Mouse (Mus musculus): ENCODE measurements around the gene Snrnp70. TPM values are rescaled to one million over a fixed set of nuclear protein-coding genes. Genes with fewer than 3 reads are reported as not detected.

The Snrnp70 gene
- polyA plus RNA-seq, 1 experiment from 2014 or later = 157 TPM

DNA sequence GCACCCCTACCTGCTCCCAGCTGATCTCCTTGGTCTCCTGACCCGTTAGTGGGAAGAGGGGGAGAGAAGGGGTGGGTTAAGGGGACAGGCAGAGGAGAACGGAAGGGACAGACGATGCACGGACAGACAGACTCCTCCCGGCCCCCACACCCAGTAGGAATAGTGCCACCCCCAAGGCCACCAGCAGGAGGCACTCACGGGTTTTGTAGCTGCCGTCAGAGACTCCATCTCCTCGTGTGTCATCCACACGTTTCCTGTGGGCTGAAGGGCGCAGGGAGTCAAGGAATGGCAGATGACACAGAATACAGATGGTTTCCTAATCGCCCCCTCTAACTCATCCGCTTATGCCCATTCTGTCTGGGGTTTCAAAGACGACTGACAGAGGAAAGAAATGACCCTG is 52.0 kb downstream of the Snrnp70 start:
- 34% methylated on average over 13 of the region's 13 CpGs for WGBS
- H3K9me3 ChIP-seq (replicated peaks; ENCODE audit: control insufficient read depth, low read length, poor library complexity, severe bottlenecking) = no peaks in the 10 kb centered on the region
- no peak overlapping the region for H3K27ac ChIP-seq (ENCODE audit: low read length)
- no peaks in the 10 kb centered on the region; the same call in 1 of the 2 replicates for H3K27me3 ChIP-seq (ENCODE audit: control insufficient read depth, insufficient read depth, low read depth, low read length)
- no peak for ATAC-seq
- no peak overlapping the region for H3K9ac ChIP-seq (ENCODE audit: low read depth, low read length)
- peaks cover 16% of the 10 kb centered on the region for H3K4me1 ChIP-seq (ENCODE audit: control insufficient read depth, insufficient read depth, low read length)
- H3K36me3 ChIP-seq (ENCODE audit: control insufficient read depth, insufficient read depth, low read length) = peaks cover 44% of the 10 kb centered on the region
- H3K4me2 ChIP-seq (ENCODE audit: low read length) = no peak overlapping the region
- H3K4me3 ChIP-seq (ENCODE audit: low read depth, low read length) = no peak overlapping the region

DNA sequence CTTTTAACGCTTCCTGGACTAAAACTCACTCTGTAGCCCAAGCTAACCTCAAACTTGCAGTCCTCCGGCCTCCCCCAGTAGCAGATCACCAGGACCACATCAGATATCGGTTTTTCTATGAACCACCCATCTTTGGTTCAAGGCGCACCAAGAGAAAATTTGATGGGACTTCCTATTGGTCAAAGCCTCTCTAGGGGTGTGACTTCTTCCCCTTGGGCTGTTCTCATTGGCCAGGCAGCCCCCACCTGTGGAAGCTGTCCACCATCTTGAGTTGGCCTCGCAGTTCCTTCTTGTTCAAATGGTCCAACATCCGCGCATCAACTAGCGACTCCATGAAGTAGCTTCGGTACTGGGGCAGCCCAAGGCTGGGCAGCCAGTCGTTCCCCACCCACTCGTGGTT is 53.5 kb downstream of the Snrnp70 start:
- Histone ChIP-seq H3K4me1 (ENCODE audit: control insufficient read depth, insufficient read depth, low read length) (peaks cover 17% of the 10 kb centered on the region), H3K9me3 (replicated peaks; ENCODE audit: control insufficient read depth, low read length, poor library complexity, severe bottlenecking) (no peaks in the 10 kb centered on the region), H3K36me3 (ENCODE audit: control insufficient read depth, insufficient read depth, low read length) (peaks cover 31% of the 10 kb centered on the region), H3K27me3 (ENCODE audit: control insufficient read depth, insufficient read depth, low read depth, low read length) (peaks cover 5% of the 10 kb centered on the region; the same call in 1 of the 2 replicates), H3K4me3 (ENCODE audit: low read depth, low read length) (no peak overlapping the region), H3K27ac (ENCODE audit: low read length) (no peak overlapping the region), H3K9ac (ENCODE audit: low read depth, low read length) (no peak overlapping the region), H3K4me2 (ENCODE audit: low read length) (no peak overlapping the region)
- no peak for ATAC-seq
- 93% methylated on average over 11 of the region's 11 CpGs for WGBS

DNA sequence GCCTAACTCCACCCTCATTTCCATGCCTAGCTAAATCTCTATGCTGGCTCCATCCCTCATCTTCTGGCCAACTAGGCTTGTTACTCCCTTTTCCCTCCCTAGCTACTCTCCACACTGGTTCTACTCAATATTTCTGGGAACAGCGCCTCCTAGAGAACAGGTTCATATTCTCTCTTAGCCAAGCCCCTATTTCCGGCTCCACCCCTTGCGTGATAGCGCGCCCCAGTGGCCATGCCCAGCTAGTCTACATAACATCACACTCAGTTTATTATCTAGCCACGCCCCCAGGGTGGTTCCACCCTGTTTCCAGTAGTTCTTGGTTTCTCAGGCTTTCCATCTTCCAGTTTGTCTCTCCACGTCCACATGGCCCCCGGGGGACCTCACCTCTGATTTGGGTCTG is 54.2 kb downstream of the Snrnp70 start:
- Histone ChIP-seq H3K27ac (ENCODE audit: low read length) (no peak overlapping the region), H3K27me3 (ENCODE audit: control insufficient read depth, insufficient read depth, low read depth, low read length) (peaks cover 5% of the 10 kb centered on the region; the same call in 1 of the 2 replicates), H3K4me1 (ENCODE audit: control insufficient read depth, insufficient read depth, low read length) (peaks cover 17% of the 10 kb centered on the region), H3K9ac (ENCODE audit: low read depth, low read length) (no peak overlapping the region), H3K36me3 (ENCODE audit: control insufficient read depth, insufficient read depth, low read length) (peaks cover 25% of the 10 kb centered on the region), H3K9me3 (replicated peaks; ENCODE audit: control insufficient read depth, low read length, poor library complexity, severe bottlenecking) (no peaks in the 10 kb centered on the region), H3K4me3 (ENCODE audit: low read depth, low read length) (no peak overlapping the region), H3K4me2 (ENCODE audit: low read length) (no peak overlapping the region)
- WGBS = 6% methylated on average over 8 of the region's 8 CpGs
- ATAC-seq = no peak

DNA sequence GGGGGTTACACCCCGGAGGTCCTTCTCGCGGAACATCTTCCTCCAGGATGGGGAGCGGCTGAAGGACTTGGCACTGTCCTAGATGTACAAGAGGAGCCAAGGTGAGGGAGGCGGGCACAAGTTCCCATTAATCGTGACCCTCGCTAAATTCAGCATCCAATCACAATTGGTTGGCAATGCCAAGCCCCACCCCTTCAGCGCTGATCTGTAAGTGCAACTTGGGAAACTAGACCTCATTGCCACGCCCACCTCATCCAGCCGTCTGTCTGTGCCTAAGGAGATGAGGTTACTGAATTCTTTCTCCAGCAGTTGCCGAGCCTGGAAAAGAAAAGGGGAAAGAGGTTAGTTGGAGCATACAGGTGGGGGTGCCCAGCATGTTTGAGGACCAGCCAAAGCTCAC is 54.9 kb downstream of the Snrnp70 start:
- peak overlapping the region; percentile 75 for H3K4me2 ChIP-seq (ENCODE audit: low read length)
- no peaks in the 10 kb centered on the region for H3K9me3 ChIP-seq (replicated peaks; ENCODE audit: control insufficient read depth, low read length, poor library complexity, severe bottlenecking)
- H3K36me3 ChIP-seq (ENCODE audit: control insufficient read depth, insufficient read depth, low read length) = peaks cover 20% of the 10 kb centered on the region
- WGBS = 7% methylated on average over 11 of the region's 11 CpGs
- no peak for ATAC-seq
- no peak overlapping the region for H3K9ac ChIP-seq (ENCODE audit: low read depth, low read length)
- H3K27me3 ChIP-seq (ENCODE audit: control insufficient read depth, insufficient read depth, low read depth, low read length) = peaks cover 5% of the 10 kb centered on the region; the same call in 1 of the 2 replicates
- H3K4me3 ChIP-seq (ENCODE audit: low read depth, low read length) = no peak overlapping the region
- H3K27ac ChIP-seq (ENCODE audit: low read length) = no peak overlapping the region
- H3K4me1 ChIP-seq (ENCODE audit: control insufficient read depth, insufficient read depth, low read length) = peaks cover 17% of the 10 kb centered on the region

DNA sequence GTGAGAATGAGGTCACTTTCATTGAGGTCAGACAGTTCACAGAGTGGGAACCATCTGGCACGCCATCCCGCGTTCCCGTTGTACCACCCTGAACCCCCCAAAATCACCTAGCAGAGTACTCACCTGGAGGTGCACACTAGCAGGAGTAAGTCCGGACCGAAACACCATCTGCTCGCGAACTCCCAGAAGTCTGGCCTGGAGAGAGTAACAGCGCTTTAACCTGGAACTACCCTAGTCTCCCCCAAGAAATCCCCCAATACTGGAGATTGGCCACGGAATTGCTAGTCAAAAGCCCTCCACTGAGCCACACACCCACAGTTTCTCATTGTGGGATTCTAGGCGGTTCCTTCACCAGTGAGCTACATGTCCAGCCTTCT is 55.5 kb downstream of the Snrnp70 start:
- Histone ChIP-seq H3K27me3 (ENCODE audit: control insufficient read depth, insufficient read depth, low read depth, low read length) (peaks cover 5% of the 10 kb centered on the region; the same call in 1 of the 2 replicates), H3K4me3 (ENCODE audit: low read depth, low read length) (peak overlapping the region; percentile 44), H3K4me1 (ENCODE audit: control insufficient read depth, insufficient read depth, low read length) (peaks cover 17% of the 10 kb centered on the region), H3K27ac (ENCODE audit: low read length) (no peak overlapping the region), H3K4me2 (ENCODE audit: low read length) (peak overlapping the region; percentile 75), H3K9me3 (replicated peaks; ENCODE audit: control insufficient read depth, low read length, poor library complexity, severe bottlenecking) (no peaks in the 10 kb centered on the region), H3K9ac (ENCODE audit: low read depth, low read length) (peak overlapping the region; percentile 66), H3K36me3 (ENCODE audit: control insufficient read depth, insufficient read depth, low read length) (peaks cover 16% of the 10 kb centered on the region)
- no peak for ATAC-seq
- 4% methylated on average over 11 of the region's 11 CpGs for WGBS

DNA sequence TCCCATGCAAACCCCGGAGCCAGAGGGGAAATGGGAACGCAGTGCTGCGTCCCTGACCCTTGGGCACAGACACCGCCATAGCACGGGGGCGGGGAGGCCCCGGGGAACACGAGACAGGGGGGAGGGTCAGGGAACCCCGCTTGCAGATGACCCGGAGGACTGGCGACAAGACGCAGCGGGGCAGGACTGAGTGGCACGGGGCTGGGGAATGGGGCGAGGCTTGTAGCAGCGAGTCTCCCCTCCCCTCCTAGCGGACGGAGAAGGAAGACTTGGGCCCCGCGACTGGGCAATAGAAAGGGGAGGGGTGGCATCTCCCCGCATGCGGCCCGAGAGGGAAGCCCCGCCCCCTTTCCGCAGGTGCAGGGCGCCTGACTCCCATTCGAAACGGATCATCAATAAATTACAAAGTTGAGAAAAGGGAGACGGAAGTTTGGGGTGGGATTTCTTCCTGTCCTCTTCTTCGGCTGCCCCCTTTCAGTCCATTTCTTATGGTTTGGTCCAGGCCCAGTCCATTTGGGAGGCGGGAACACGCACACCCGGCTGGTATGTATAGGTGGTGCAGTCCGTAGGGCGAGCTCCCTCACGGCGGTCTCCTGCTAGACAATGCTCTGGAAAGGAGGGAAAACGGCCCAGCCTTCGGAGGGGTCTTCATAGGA is 56.0 kb downstream of the Snrnp70 start:
- H3K27ac ChIP-seq (ENCODE audit: low read length) = peak overlapping the region; percentile 58
- H3K36me3 ChIP-seq (ENCODE audit: control insufficient read depth, insufficient read depth, low read length) = peaks cover 14% of the 10 kb centered on the region; the same call in 1 of the 2 replicates
- peak overlapping the region; percentile 75 for H3K4me2 ChIP-seq (ENCODE audit: low read length)
- H3K4me1 ChIP-seq (ENCODE audit: control insufficient read depth, insufficient read depth, low read length) = peaks cover 17% of the 10 kb centered on the region
- peaks cover 5% of the 10 kb centered on the region; the same call in 1 of the 2 replicates for H3K27me3 ChIP-seq (ENCODE audit: control insufficient read depth, insufficient read depth, low read depth, low read length)
- peak; percentile 68 for ATAC-seq
- peak overlapping the region; percentile 44 for H3K4me3 ChIP-seq (ENCODE audit: low read depth, low read length)
- H3K9me3 ChIP-seq (replicated peaks; ENCODE audit: control insufficient read depth, low read length, poor library complexity, severe bottlenecking) = no peaks in the 10 kb centered on the region
- WGBS = 2% methylated on average over 35 of the region's 39 CpGs
- H3K9ac ChIP-seq (ENCODE audit: low read depth, low read length) = peak overlapping the region; percentile 66

DNA sequence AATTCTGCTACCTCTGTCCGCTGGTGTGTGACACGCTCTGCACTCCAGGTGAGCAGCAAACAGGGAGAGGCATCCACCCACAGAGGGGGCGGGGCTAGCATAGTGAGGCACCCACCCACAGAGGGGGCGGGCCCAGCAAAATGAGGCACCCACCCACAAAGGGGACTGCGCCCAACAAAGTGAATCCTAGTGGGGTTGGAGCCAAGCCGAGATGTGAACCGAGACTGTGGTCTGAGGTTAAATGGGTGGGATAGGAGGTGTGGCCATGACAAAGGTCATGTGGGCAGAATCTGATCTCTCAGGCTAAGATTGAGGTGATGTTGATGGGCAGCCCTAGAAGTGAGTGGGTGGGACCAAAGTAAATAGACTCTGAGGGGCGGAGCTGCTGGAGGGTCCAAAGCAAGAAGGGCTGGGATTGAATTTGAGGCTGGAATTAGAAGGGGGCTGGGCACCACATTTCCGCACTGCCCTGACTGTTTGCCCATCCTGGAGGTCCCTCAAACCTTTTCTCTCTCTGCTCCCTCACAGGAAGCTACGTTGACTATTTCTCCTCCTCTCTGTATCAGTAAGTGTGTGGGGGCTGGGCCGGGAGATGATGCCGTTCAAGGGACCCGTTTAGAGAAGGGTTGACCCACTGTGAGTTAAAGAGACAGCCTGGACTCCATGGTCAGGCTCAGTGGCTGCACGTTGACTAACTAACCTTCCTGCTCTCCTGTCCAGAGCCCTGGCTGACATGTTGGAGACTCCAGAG is 57.2 kb downstream of the Snrnp70 start:
- Histone ChIP-seq H3K27me3 (ENCODE audit: control insufficient read depth, insufficient read depth, low read depth, low read length) (peaks cover 5% of the 10 kb centered on the region; the same call in 1 of the 2 replicates), H3K36me3 (ENCODE audit: control insufficient read depth, insufficient read depth, low read length) (peaks cover 10% of the 10 kb centered on the region; the same call in 1 of the 2 replicates), H3K4me3 (ENCODE audit: low read depth, low read length) (no peak overlapping the region), H3K4me2 (ENCODE audit: low read length) (peak overlapping the region; percentile 75; the same call in 1 of the 2 replicates), H3K9me3 (replicated peaks; ENCODE audit: control insufficient read depth, low read length, poor library complexity, severe bottlenecking) (no peaks in the 10 kb centered on the region), H3K9ac (ENCODE audit: low read depth, low read length) (no peak overlapping the region), H3K4me1 (ENCODE audit: control insufficient read depth, insufficient read depth, low read length) (peaks cover 19% of the 10 kb centered on the region), H3K27ac (ENCODE audit: low read length) (no peak overlapping the region)
- 7% methylated on average over 14 of the region's 14 CpGs for WGBS
- ATAC-seq = no peak

DNA sequence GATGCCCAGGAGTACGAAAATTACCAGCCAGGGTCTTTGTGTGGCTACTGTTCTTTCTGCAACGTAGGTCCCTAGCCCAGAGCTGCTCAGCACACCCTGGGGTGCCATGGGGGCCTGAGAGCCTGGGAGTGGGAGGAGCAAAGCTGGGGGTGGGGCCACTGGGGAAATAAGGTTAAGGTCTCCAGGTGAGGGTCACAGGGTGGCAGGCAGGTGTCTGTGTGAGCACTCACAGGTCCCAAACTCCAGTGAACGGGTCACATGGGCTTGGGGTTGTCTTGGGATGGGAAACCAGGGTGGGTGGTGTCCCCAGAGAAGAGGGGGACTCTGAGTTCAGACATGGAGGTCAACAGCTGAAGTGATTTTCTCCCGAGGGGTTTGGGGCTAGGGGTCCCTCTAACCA is 58.1 kb downstream of the Snrnp70 start:
- H3K27ac ChIP-seq (ENCODE audit: low read length) = no peak overlapping the region
- 12% methylated on average over 4 of the region's 4 CpGs for WGBS
- H3K9me3 ChIP-seq (replicated peaks; ENCODE audit: control insufficient read depth, low read length, poor library complexity, severe bottlenecking) = no peaks in the 10 kb centered on the region
- peaks cover 4% of the 10 kb centered on the region; the same call in 1 of the 2 replicates for H3K36me3 ChIP-seq (ENCODE audit: control insufficient read depth, insufficient read depth, low read length)
- no peak overlapping the region for H3K4me2 ChIP-seq (ENCODE audit: low read length)
- no peak overlapping the region for H3K9ac ChIP-seq (ENCODE audit: low read depth, low read length)
- H3K27me3 ChIP-seq (ENCODE audit: control insufficient read depth, insufficient read depth, low read depth, low read length) = peaks cover 5% of the 10 kb centered on the region; the same call in 1 of the 2 replicates
- H3K4me3 ChIP-seq (ENCODE audit: low read depth, low read length) = no peak overlapping the region
- no peak for ATAC-seq
- H3K4me1 ChIP-seq (ENCODE audit: control insufficient read depth, insufficient read depth, low read length) = peaks cover 23% of the 10 kb centered on the region

DNA sequence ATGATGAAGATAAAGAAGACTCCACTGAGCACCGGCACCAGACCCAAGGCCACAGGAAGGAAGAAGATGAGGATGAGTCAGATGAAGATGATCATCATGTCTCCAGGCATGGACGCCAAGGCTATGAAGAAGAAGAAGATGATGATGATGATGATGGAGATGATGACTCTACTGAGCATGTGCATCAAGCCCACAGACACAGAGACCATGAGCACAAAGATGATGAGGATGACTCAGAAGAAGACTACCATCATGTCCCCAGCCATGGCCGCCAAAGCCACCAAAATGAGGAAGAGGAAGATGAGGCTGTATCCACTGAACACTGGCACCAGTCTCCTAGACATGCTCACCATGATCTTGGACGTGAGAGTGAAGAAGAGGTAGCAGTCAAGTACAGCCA is 59.2 kb downstream of the Snrnp70 start:
- H3K27ac ChIP-seq (ENCODE audit: low read length) = no peak overlapping the region
- H3K27me3 ChIP-seq (ENCODE audit: control insufficient read depth, insufficient read depth, low read depth, low read length) = peaks cover 5% of the 10 kb centered on the region; the same call in 1 of the 2 replicates
- H3K4me3 ChIP-seq (ENCODE audit: low read depth, low read length) = no peak overlapping the region
- no peak overlapping the region for H3K9ac ChIP-seq (ENCODE audit: low read depth, low read length)
- ATAC-seq = no peak
- H3K36me3 ChIP-seq (ENCODE audit: control insufficient read depth, insufficient read depth, low read length) = peaks cover 4% of the 10 kb centered on the region; the same call in 1 of the 2 replicates
- peaks cover 28% of the 10 kb centered on the region for H3K4me1 ChIP-seq (ENCODE audit: control insufficient read depth, insufficient read depth, low read length)
- 90% methylated on average over 4 of the region's 4 CpGs for WGBS
- H3K9me3 ChIP-seq (replicated peaks; ENCODE audit: control insufficient read depth, low read length, poor library complexity, severe bottlenecking) = no peaks in the 10 kb centered on the region
- H3K4me2 ChIP-seq (ENCODE audit: low read length) = no peak overlapping the region

Data from midbrain, embryonic 16.5 days (tissue).